Mouse (Mus musculus) urinary bladder, postnatal 14 days (tissue): ENCODE measurements at regions not wholly inside any gene's neighbourhood (a gene's known extent, or its start where the extent isn't known, plus 50 kb on each side); places are given as distances from the start of the nearest gene placed in this dataset.

ENCODE experiments used
- DNase-seq: peaks from one replicate; pipeline ENCODE4 v3.0.0; 2021; ENCODE audit warnings: low spot score

DNA sequence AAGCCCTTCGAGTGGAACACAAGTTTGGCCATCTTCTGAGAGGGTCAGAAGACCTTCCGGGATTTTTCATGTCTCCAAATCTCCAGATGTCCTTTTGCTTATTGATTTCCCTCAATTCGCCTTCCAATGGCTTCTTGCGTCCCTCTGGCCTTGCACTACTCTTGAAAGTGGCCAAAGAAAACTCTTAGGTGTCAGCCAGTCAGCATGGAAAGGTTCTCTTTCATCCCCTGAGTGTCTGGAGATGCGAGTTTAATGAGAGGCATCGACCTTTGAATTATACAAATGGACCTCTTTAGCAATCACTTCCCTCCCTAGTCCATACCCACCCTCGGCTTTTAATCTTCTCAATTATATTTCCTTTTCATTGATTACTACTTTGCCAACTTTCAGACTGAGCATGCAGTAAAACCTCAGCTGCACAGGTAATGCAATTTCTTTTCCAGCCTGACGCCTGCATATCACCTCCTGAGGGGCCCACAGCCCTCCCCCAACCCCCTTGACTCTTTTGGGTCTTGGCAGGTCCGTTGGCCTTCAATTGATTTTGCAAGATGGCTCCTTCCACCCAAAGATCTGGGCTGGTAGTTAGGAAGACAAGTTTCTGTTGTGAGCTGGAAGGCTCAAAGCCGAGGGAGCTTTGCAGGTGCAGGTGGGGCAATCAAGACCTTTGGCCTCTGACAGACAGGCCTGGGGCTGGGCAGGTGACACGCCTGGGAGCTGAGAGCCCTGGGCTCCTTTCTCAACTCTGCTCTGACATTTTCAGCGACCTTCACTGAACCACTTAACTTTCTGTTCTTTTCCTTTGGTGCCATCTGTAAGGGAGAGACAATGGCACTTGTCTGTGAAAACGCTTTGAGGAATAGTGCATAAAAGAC is 461.8 kb downstream of the Ccdc171 start:
- DNase-seq, result no peak

GRCm38 (mm10) chr4:83987846-83988245 is 462.5 kb downstream of the Ccdc171 start:
- no peak for DNase-seq

DNA sequence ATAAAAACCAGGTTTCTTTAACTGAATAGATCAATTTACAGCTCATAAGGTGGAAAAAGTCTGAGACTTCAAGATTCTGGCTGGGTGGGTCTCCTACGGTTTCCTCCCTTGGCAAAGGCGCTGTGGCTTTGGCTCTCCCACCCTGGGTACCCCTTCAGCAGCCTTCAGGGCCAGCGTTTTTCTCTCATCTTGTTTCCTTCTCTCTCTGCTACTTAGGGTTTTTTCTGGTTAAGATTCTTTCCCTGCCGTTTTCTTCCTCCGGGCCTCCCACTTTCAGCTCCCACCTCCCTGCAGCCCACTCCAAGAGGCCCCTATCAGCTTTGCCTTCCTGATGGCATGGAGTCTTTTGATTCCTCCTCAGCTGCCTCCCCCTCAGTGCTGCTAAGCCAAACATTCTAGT is 463.0 kb downstream of the Ccdc171 start:
- no peak for DNase-seq

- no peak for DNase-seq
Observed at GRCm38 (mm10) chr4:83990126-83990989, 465.0 kb downstream of the Ccdc171 start.

GRCm38 (mm10) chr4:83991195-83991594 is 465.9 kb downstream of the Ccdc171 start:
- DNase-seq, result no peak

DNA sequence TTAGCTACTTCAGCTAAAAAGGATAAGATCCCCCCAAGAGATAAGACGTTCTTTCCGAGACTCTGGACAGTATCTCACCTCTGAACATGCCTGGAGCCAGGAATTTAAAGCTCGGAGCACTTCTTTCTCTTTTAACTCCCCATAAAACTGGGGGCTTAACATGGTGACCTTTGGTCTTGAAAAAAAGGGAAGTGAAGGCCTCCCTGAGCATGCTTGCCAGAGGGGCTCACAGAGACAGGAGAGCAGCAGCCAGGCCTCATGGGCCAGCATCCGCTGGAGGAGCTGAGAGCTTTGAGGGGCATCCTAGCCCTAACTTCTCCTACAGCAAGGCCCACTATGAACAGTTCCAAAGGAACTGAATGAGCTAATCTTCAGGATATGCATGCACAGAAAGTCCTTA is 471.7 kb downstream of the Ccdc171 start:
- DNase-seq, result no peak

DNA sequence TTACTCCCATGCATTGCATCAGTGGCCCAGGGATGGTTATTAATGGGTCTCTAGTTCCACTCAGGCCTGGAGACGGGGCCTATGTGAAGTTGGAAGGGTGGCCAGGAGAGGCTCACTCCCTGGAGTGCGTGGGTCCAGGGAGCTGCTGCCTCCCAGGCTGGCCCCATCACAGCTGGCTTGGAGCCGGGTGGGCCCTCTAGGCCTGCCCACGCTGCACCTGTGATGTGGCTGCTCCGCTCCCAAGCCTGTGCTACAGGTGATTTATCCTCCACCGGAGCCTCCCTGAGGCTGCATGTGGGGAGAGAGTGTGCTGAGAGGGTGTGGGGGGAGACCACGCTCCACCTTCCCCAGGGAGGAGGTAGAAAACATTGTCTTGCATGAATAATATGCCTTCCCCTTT is 476.3 kb downstream of the Ccdc171 start:
- no peak for DNase-seq

DNA sequence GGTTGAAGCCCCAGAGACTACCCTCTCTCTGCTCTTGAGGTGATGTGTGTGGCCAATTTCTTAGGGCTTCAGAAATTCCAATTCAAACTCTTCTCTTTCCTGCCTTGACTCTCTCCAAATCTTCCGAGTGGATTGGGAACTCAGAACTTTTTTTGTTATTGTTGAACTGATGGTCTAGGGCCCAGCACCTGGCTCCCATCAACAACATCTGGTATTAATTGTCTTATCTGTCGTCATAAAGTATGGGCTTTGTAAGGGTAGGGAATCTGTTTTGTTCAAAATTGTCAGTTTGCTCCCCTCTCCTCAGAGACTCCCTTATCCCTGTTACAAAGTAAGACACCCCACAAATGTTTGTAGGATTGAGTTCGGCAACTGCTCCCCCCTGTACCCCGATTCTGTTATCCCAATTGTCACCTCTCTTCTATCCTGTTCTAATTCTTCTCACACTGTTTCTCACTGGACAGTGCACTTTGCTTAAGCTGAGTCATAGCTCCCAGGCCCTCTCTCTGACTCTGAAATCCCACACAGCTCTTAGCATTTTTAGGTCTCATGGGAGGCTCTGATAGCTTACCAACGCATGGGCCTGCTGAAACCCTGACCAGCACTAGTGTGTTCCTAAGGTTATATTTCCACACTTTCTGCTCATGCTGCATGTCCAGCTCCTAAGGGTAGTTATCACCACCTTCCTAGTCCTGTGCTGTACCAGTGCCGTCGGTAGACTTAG is 478.9 kb downstream of the Ccdc171 start:
- DNase-seq, result no peak

GRCm38 (mm10) chr4:84004786-84005382 is 479.5 kb downstream of the Ccdc171 start:
- DNase-seq, result no peak

GRCm38 (mm10) chr4:84011941-84012340 is 486.6 kb downstream of the Ccdc171 start:
- no peak for DNase-seq

GRCm38 (mm10) chr4:84015139-84015538 is 489.8 kb downstream of the Ccdc171 start:
- no peak for DNase-seq

- no peak for DNase-seq
Observed at GRCm38 (mm10) chr4:84015552-84016169, 490.3 kb downstream of the Ccdc171 start.

DNA sequence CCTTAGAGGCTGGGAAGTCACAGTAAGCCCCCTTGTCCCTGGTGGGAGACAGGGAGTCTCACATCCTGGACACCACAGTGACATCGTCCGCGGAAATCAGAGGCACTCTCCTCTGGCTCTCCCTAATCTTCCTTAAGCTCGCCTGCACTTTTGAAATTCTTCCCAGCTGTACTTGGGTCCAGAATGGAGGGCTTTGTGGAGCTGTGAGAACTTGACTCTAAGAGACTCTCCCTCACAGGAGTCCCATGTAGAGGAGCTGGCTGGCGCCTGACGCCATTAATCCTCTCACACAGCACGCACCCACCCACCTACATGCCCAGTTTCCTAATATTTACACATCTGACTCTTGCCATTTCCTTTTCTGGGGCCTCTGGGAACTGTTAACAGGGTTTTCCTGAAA is 492.8 kb downstream of the Ccdc171 start:
- no peak for DNase-seq

- DNase-seq, result peak; percentile 23
Observed at GRCm38 (mm10) chr4:84018774-84019173, 493.4 kb downstream of the Ccdc171 start.

GRCm38 (mm10) chr4:84019500-84020255 is 494.3 kb downstream of the Ccdc171 start:
- DNase-seq, result no peak

DNA sequence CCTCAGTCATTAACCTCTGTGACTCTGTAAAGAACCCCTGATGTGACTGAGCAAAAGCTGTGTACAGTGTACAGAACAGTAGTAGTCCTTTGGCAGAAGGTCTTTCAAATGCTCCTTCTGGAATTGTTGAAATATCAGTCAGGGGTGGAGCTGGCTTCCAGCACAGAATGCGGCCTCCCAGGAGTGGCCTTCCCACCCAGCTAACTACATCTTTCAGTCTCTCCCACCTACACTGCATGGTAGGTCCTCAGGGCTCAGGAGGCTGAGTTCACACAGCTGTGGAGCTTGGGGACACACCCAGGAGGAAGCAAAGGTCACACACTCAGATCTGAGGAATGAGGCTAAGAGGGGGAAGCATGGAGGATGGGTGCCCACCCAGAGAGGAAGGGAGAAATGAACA is 495.3 kb downstream of the Ccdc171 start:
- DNase-seq, result no peak

GRCm38 (mm10) chr4:84022323-84022722 is 497.0 kb downstream of the Ccdc171 start:
- DNase-seq, result no peak

- DNase-seq, result no peak
Observed at GRCm38 (mm10) chr4:84026144-84026543, 500.8 kb downstream of the Ccdc171 start.

DNA sequence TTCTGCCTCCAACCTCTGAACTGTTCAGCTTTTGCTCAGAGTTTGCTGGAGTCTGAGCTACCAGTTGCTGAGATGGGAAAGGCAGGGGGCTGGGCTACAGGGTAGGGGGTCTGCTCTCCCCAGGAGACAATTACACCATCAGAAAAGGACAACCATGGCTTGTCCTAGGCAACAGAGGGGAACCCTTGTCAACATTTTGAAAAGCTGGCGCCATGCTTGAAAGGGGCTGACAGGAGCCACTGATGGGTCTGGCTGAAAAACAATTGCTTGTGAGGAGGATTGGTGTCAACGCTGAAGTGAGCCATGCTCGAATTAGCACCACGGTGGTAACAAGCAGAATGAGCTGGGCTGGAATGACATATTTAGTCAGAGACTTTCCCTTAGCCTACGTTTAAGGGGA is 502.8 kb downstream of the Ccdc171 start:
- DNase-seq, result no peak

GRCm38 (mm10) chr4:84030916-84031315 is 505.6 kb downstream of the Ccdc171 start:
- DNase-seq, result no peak

DNA sequence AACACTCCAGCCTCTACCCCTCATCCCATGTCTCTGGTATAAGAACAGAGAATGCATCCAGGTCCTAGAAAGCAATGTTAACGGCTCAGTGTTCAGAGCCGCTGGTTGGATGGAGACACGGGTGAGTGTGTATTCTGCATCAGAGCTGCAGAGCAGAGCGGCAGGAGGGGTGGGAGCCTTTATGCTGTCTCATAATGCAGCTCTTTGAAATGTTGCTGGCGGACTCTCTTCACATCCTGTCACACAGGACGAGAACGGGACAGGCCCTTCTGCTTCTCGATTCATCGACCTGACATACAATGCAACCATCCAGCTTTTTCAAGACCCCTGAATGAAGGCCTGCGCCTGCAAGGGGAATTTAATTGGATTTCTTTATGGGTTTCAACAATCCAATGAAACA is 507.2 kb downstream of the Ccdc171 start:
- no peak for DNase-seq
